Mouse (Mus musculus): Measurements from ENCODE around the gene Ipo9.

Gene Ipo9

DNA sequence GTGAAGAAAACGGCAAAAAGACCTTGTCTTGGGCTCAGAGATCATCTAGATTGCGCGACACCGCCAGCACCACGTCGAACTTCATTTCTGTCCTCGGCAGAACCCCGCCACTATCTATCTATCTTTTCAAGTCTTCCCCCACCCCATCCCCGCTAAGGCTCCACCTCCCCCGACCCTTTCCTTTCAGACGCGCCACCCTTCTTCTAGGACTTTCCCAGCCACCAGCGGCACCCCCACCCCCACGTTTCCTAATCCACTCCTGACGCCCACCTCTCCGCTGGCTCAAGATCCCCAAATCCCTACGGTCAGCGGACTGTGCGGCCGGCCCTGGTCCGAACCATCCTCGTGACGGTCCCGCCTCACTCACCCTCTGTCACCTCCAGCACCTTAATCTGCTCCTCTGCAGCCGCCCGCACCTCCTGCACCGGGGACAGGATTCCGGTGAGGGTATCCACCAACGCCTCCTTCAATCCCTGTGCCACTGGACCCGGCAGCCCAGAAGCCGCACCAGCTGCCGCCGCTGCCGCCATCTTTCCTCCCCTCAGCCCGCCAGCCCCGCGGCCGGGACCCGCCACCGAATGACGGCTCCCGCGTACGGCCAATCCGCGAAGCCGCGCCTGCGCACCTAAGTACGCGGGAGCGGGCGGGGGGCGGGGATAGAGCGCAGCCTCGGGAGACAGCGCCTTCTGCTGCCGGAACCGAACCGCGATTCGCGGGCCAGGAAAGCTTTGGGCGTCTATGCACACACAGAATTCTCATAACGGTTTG lies at the start of gene Ipo9:
TSS of gene Ipo9 (minus strand) at position 599 of the 768 bp plus-strand sequence.
- DNase-seq = peak; percentile 94

DNA sequence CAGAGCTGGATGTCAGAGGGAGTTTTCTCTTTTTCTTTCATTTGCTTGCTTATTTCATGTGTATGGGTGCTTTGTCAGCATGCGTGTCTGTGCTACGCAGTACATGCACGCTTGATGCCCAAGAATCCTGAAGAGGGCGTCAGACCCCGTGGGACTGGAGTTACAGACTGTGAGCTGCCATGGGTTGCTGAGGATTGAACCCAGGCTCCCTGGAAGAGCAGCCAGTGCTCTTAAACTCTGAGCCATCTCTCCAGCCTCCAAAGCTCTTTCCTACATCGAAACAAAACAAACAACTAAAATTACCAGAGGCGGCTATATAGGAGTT lies 45.2 kb upstream of the Ipo9 start:
- DNase-seq = no peak

DNA sequence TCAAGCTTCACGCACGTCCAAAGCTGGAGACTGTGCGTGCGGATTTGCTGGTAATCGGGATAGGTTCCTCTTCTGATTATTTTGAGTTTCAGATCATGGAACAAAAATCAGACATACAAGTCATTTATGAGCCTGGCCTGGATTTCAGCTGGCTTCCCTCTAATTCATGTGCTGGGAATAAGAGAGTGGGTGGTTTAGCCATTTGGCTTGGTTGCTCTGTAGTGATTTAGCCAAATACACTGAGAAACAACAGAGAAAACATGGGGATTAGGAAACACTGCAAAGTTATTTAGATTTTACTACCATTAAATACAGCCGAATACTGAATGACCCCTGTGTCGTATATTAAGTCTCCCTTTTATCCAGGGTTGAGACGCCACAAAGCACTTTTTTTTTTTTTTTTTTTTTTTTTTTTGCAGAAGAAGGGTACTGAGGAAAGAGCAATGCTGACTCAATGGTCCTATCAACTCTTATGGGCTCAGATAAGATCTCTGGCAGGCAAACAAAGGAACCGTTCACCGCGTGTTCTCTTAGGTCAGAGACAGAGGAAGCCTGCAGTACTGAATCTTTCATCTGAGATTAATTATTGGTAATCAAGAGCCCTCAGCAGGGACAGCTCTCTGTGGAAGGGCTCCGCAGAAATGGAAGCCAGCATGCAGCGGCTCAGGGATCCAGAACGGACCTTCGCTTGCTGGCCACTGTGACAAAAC lies 44.7 kb upstream of the Ipo9 start:
- no peak for DNase-seq

DNA sequence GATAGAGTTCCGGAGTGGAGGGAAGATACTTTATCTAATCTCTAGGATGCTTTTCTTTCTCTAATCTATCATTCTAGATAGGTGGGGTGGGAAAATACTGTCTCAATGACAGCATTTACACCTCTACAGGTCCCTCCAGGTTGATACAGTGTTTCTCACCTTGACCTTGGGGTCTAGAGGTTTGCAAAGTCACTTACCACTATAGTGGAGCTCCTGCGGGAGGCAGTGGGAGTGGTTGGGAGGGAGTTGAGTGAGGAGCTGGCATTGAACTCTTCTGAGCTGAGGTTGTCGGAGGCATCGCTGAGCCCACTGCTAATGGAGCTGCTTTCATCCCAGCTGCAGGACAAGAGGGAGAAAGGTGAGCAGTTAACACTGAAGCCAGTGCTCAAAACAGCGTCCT lies 42.2 kb upstream of the Ipo9 start:
- no peak for DNase-seq

DNA sequence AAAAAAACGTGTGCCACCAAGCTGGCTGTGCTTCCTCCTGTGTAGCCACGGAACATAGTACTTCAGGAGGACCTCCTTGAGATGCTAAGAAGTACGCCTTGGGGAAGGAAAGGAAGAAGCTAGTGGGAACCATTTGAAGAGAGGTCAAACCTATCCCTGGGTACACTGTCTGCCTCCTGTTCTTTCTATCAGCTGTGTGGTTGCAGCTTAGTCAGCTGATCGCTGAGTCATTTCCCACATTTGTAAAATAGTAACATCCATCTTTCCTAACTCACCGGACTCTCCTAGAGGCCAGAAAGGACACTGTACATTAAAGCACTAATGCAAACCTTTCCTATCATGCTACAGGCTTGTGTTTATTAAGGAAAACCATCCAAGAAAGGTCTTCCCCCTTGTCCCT lies 41.4 kb upstream of the Ipo9 start:
- DNase-seq = no peak

DNA sequence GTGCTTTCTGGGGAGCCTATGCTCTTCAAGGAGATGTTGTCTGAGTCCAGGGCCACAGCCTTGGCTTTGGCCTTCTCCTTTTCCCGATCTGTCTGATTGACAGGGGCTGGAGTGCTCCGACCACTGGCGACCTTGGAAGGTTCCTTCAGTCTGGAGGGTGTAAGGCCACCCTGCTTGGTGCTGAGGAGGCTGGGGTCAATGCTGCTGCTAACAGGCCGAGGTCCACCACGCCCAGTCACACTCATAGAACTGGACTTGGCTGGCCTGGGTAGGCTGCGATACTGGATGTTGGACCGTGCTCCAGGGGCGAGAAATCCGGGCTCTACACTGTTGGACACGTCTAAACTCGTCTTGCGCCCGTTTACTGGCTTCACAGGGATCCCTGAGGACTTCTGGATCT lies 40.2 kb upstream of the Ipo9 start:
- no peak for DNase-seq

DNA sequence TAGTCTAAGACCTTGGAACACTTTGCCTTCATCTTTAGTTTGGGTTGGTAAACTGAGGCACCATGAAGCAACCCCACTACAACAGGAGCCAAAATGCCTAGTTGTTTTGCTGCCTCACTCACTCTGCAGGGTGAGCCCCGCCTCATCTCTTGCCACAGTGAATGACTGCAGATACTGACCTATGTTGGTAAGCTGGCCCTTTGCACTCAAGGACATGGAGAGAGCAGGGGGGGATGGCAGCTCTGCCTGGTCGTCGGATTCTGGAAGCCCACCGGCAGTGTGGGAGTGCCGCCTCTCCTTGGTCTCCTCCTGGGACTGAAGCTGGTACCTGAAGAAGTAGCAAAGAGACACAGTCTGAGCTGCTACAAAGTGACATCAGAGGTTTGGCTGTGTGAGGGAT lies 37.2 kb upstream of the Ipo9 start:
- no peak for DNase-seq

DNA sequence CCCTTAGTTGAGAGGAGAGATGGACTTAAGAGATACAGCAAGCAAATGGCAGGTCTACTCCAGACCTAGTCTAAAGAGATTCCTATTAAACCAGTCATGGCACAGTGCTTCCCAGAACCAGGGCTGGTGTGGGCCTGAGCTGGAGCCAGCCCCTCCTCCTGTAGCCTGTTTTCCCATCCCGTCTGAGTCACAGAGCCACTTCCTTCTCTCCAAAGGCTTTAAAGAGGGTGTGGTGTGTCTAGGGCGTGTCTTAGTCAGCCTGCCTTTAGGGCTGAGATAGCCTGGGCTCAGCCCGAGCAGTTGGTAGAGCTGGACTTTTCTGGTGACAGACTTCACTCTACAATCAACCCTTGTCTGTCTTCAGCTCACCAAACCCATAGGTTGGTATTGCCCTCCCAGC lies 36.6 kb upstream of the Ipo9 start:
- no peak for DNase-seq

DNA sequence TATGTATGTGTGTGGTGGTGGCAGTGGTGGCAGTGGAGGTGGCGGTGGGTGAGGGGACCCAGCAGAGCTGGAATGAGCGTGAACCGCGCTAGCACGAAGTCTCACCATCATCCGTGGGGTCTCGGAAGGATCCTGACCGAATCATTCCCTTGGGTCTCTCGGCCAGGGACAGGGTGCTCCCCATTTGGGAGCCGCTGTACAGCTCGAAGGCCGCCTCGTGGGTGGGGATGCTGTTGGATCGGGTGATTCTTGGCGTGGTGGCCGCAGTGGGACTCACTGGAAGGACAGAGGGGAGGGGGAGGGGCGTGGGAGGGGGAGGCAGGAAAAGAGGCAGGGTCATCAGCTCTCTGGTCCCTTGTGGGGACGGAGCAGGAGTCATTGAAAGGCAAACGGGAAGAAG lies 35.4 kb upstream of the Ipo9 start:
- no peak for DNase-seq

DNA sequence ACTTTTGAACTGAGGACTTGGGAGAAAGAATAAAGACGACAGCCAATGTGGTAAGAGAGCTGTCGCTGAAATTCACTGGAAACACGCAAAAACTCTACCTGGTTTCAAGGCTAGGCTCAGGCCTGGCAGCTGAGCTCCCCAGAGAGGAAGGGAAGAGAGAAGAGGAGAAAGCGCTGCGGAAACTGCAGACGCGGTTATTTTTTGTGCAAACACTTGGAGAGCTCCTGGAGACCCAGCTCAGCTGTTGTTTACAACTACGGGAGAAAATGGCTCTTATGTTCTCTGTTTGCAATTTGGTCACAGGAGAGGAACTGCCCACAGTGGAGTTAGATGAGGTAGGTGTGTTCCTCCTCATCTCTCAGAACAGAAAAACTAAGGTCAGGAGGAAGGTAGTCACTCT lies 32.4 kb upstream of the Ipo9 start:
- DNase-seq = no peak

DNA sequence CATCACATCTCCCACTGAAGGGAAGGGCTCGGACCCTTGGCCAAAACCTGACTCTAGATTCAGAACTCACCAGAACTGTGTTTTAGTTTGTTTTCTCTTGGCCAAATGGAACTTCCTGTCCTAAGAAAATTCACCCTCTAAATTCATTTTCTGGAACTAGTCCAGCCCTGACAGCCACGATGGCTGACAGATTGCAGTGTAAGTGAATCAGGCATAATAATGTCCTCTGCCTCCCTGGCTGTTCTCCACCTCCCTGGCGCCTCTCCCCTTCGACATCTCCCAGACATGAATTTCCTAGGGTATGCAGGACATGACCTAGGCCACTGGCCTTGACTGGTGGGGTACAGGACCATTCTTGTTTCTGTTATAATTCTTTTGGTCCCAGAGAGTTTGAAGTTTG lies 32.0 kb upstream of the Ipo9 start:
- DNase-seq = peak; percentile 68

DNA sequence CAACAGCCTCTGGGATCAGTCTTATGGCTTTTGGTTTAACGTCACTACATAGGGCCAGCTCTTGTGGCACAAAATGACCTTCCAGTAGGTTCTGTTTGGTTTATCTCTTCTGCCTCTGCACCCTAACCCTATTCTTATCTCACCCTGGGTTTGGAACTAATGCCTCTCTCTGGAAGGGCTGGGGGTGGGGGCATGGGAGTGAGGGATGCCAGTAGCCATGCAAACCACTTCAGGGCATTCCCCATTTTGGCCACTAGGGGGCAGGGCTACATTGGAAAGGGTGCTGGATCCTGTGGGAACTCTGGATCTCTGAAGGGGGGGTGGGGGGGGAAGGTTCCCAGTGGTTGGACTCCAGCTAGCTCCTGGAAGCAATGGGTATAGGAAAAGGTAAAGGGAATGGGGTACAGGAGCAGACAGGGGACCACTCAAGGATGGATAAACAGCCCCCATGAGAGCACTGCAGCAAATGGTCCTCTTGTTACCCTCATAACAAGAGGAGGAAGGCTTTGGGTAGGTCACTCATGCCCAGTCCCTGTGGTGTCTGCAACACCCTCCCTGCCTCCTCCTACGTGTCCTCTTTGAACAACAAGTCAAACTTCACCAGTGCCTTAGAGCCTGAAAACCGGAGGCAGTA lies 30.9 kb upstream of the Ipo9 start:
- peak; percentile 90 for DNase-seq

DNA sequence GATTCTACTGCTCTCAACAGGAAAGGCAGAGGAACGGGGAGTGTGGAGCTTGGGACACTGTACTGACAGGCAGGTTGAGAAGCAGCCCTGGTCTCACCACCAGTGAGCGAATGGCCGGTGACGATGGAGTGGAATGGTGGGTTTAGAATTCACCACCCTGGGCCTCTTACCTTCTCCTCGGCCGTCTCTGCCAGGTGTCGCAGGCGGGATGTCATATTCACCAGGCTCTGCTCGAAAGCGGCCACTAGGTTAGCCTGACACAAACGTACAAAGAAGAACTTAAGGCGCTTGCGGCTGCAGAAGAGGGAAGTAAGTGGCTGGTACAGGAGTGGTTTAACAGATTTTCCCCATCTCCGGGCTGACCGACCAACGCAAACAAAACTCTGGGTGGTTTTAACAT lies 30.2 kb upstream of the Ipo9 start:
- no peak for DNase-seq

DNA sequence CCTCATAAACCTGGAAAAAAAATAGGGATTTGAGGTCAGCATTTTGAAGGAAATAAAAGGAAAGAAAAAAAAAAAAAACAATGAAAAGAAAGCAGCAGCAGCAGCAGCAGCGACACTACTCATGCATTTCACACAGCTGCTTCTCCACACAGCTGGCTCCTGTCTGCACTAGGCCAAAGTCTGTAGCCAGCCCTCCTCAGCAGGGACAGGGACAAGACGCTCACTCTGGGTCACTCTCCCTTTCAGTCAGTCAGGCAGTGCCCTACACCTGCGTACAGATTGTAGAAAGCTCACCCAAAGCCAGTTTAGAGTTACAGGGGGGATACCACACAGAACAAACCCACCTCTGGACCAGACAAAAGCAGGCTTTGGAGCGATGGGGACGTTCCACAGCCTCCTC lies 27.6 kb upstream of the Ipo9 start:
- DNase-seq = no peak

DNA sequence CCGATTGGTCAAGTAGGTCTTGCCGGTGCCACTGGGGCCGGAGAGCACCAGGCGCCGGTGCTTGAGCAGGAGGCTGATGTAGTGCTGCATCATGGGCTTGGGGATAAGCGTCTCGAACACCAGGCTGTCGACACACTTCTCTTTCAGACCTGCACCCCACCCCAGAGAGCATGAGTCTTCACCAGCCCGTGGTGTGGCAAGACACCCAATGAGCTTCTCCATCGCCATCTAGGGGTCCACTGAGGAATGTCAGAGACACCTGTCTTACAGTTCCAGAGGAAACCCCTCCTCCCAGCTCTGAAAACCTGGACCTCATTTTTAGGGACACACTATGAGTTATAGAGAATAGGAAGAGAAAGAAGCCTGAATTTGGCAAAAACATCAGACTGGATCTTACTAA lies 22.0 kb upstream of the Ipo9 start:
- peak; percentile 50 for DNase-seq

DNA sequence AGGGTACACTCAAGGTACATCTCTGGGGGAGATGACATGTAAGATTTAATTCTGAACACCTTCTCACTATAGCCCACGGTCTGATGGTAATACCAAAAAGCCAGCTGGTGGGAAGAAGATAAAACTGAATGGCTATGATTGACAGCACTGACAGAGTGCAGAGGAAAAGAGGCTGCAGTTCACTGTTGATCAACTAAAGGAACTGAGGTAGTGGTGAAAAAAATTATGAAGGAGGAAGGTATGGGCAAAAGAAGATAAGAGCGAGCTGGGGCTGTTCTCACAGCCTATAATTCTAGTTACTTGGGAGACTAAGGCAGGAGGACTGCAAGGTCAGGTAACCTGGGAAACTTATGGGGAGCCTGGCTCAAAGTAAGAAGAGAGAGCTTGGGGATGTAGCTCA lies 21.1 kb upstream of the Ipo9 start:
- no peak for DNase-seq

DNA sequence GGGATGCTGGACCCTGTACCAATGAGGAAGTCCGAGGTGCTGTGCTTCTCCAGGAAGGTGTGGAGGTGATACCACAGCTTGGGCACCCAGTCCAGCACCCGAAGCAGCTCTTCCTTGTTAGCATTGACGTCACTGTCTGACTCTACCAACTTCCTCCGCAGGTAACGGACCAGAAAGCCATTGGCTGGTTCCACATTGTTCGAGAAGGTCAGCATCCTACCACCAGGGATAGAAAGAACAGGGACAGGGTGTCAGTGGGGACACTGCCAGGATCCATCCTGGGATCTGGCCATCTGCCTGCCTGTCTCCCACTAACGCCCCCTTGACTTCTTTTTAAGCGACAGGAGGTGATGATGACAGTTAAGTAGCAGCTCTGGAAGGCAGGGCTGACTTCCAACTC lies 19.6 kb upstream of the Ipo9 start:
- no peak for DNase-seq

DNA sequence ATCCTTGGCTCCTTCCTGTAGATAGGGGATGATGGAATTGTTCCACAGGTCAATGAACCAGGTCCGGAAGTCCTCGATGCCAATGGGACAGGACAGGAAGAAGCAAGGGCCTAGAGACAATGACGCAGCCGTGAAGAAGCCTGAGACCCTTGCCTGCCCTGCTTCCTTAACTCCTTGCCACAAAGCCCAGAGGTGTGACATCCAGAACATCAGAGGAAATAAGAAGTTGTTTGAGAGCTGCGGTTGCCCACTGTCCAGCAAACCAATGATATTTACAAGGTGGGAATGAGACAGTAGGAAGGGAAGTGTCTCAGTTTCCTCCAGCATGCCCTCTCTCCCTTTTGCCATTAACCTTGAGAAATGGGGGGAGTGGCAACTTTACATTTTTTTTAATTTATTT lies 18.6 kb upstream of the Ipo9 start:
- no peak for DNase-seq

DNA sequence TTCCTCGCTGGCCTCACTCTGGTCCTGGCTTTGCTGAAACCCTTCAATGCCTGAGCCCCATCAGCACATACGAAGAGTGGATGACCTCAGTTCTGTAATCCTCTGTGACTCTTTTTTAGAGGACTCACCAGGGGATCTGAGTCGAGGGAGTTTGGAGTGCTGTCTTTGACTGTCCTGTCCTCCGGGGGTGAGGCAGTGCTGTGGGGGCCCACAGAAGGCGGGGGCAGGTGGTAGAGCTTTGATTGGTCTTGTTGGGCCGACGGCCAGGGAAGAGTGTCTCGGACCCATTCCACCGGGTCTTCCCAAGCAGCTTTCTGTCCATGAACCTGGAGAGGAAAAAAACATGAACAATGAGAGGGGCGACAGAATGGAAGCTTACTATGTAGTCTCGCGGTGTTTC lies 13.2 kb upstream of the Ipo9 start:
- no peak for DNase-seq

DNA sequence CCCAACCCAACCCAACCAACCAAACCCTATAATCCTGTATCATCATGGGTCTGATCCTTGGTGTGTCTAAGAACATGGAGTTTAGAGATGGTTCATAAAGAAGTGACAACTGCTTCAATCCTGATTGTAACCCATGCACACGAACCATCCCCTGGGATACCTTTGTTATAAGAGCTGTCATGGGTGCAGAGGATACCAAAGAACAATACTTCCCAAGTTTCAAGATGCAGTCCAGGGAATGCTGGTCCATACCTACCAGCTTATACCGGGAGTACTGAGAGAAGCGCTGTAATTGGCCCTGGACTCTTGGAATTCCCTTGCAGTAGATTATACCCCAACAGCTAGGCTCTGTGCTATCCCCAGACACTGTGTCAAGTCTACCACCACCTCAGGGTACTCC lies 11.6 kb upstream of the Ipo9 start:
- no peak for DNase-seq

DNA sequence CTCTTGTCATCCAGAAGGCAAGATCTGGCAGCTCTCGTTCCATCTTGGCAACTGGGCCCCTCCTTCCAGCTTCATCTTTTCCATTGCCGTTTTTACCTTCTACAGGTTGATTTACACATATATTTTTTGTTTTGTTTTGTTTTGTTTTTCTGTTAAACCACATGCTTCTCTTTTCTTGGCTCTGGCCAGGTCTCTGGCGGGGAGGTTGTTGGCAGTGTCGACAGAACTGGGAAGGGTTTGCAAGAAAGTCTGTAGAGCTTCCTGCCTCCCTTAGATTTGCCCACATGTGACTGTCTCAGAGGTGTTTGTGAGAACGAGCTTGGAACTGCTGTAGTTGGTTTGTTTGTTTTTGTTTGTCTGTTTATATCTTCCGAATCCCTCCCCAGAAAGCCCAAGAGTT lies 10.7 kb upstream of the Ipo9 start:
- no peak for DNase-seq

DNA sequence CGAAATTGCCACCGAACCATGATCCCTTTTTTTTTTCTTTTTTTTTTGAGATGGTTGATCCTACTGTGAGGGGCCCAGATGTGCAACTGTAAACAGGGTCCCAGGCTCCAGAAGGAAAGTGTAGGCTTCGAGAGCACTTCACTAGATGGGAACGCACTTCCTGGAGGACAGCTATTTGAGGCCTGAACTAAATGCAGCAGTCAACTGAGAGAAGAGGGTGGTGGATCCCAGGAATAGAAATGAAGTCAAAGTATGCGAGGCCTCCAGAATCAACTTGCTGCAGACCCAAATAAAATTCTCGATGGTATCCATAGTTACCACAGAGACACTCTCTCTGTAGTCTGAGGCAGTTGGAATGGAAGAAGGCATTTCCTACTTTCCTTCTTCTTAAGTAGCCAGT lies 8.5 kb upstream of the Ipo9 start:
- no peak for DNase-seq

DNA sequence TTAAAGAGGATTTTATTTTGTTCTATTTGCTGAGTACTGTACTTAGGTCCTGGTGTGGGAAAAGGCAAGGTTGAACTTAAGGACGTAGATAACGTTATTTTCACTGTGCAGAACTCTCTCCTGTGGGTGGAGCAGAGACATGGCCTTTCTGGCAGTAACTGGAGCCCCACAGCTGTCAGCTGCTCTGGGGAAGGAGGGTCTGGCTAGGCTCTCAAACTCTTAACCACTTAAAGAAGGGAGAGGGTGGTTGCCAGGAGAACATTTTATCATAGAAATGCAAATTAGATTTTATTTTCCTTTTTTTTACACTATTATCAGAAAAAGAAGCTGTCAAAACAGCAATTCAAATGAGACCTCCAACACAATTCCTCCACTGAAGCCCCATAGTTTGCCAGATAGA lies 5.5 kb upstream of the Ipo9 start:
- DNase-seq = no peak

DNA sequence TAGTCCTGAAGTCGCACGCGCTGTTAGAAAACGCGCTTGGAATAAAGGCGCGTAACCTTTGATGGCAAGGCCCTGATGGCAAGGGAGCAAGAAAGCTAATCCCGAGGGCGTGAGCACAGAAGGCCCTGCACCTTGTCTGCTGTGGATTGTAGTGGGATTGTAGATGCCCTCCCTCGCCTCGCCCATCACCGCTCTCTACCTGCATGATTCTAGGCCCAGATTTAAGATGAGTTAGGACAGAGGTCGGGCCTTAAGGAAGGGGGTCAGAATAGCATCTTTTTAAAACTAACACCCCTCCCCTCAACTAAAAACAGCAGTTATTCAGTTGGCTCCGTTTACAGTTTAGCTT lies 344 bp upstream of the Ipo9 start:
- DNase-seq = no peak

DNA sequence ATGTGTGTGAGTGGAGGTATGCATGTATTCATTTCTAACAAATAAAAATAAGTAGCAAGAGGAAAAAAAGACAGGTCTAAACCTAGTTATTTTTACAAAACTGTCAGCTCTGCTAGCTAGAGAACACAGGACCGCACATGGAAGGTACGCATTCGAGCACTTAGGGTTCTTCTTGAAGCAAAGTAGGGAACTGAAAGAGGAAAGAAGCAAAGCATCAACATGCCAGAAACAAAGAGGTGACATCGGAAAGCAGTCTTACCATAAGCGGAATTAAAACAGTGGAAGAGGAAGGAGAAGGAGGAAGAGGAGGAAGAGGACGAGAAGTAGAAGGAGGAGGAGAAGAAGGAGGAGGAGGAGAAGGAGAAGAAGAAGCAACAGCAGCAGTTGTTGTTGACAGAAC lies 2.9 kb downstream of the Ipo9 start:
- DNase-seq = no peak
